Mouse (Mus musculus): ENCODE measurements at regions not wholly inside any gene's neighbourhood (a gene's known extent, or its start where the extent isn't known, plus 50 kb on each side); places are given as distances from the start of the nearest gene placed in this dataset.
"Not testable (repeated sequence)": the region's sequence is repeated elsewhere in the genome, so short reads cannot be mapped to it uniquely, and the experiment has no call there.

DNA sequence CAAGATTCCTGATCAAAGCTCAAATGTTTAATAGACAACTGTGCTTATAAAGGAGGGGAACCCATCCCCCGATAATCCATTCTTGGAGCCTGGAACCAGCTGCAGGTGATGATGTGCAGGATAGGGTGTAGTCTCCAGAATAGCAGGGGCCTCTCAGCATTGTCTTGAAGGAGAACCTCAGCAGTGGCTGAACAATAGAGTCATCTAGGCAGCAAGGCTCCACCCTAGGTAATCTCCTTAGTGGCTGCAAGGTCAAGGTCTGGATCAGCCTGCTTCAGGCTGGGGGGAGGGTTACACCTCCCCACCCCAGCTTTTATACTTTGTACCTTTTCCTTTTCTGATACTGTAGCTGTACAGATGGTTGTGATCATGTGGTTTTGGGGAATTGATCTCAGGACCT lies 116.8 kb upstream of the Mettl4 start:
- in situ Hi-C loops (cut with MboI, MseI) = loop anchor here (5.0 kb wide), 1 partner anchor 39 kb away; no protein-coding TSS in a partner anchor

- in situ Hi-C loops (cut with MboI, MseI) = loop anchor here (5.0 kb wide), 1 partner anchor 37 kb away; no protein-coding TSS in a partner anchor
Observed at GRCm38 (mm10) chr17:94864531-94865318, 114.9 kb upstream of the Mettl4 start.

DNA sequence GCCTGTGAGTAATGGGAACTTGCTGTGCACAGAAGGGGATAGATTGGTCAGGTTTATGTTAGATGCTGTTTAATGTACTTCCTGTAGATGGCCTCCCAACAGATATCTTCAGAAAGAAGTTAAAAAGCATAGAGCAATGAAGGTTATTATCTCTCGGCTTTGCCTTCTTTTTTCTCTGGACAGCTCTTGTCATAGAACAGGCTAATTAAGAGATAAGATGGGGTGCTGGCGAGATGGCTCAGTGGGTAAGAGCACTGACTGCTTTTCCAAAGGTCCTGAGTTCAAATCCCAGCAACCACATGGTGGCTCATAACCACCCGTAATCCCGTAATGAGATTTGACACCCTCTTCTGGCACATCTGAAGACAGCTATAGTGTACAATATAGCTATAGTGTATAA lies 104.9 kb upstream of the Mettl4 start:
- in situ Hi-C loops (cut with MboI, MseI) = not testable (repeated sequence)

DNA sequence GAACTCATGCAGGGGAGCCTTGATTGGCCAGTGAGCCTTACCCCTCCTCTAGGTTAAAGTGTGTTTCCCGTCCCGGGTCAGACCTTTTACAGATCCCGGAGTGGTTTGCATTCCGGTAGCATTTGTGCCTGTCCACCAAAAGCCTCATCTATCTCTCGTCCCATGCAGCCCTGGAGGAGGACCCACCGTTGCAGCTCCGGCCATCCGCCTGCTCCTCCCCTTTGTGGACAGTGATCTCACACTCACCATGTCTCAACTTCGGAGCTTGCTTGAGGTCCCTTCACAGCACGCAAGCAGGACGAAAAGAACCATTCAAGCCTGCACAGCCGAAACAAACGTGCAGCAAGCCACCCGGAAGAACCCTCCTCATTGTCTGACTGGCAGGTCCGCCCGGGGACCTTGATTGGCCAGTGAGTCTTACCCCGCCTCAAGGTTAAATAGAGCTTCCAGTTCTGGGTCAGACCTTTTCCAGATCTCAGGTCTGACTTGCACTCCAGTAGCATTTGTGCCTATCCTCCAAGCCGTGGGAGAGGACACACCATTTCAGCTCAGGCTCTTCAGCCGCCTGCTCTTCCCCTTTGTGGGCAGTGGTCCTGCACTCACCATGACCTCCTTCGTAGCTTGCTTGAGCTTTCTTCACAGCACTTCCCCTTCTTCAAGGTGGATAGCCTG lies 84.8 kb upstream of the Mettl4 start:
- in situ Hi-C loops (cut with MboI, MseI) = loop anchor here (5.0 kb wide), 1 partner anchor 37 kb away; no protein-coding TSS in a partner anchor

DNA sequence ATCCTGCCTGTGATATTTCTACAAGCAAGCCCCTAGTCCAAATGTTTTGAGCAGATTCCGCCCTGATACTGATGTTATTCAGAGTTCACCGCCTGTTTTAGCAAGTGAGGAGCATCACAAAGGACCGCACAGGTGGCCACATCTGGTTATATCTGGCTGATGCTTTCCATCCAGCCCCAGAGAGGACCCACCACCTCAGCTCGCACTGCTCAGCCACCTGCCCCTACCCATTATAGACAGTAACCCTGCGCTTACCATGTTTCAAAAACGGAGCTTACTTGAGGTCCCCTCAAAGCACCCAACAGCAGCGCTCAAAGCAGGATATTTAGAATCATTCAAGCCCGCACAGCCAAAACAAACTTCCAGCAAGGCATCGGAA lies 84.2 kb upstream of the Mettl4 start:
- in situ Hi-C loops (cut with MboI, MseI) = not testable (repeated sequence)

DNA sequence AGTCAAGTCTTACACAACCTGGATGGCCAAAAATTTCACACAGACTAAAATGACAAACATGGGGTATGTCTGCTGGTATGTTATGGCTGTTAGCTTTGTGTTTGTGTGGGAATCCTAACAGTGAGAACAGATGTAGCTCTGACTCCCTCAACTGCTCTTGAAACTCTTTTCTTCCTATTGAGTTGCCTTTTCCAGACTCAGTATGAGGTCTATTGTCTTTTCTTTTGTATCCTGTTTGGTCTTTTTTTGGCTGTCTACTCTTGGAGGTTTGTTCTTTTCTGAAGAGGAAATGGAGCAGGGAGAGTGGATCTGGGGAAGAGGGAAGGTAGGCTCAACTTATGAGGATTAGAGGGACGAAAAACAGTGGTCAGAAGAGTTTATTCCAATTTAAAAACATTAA lies 76.6 kb upstream of the Mettl4 start:
- in situ Hi-C loops (cut with MboI, MseI) = loop anchor here (5.0 kb wide), 1 partner anchor 41 kb away; no protein-coding TSS in a partner anchor

- in situ Hi-C loops (cut with MboI, MseI) = no loop called here
Observed at GRCm38 (mm10) chr17:94808758-94809157, 58.9 kb upstream of the Mettl4 start.

All from T-helper 2 cell (primary cell).